Mouse (Mus musculus): Measurements from ENCODE around the gene Lhfp.
A peak's percentile ranks its signal among the peaks of the same experiment; 100 is the strongest.

DNA sequence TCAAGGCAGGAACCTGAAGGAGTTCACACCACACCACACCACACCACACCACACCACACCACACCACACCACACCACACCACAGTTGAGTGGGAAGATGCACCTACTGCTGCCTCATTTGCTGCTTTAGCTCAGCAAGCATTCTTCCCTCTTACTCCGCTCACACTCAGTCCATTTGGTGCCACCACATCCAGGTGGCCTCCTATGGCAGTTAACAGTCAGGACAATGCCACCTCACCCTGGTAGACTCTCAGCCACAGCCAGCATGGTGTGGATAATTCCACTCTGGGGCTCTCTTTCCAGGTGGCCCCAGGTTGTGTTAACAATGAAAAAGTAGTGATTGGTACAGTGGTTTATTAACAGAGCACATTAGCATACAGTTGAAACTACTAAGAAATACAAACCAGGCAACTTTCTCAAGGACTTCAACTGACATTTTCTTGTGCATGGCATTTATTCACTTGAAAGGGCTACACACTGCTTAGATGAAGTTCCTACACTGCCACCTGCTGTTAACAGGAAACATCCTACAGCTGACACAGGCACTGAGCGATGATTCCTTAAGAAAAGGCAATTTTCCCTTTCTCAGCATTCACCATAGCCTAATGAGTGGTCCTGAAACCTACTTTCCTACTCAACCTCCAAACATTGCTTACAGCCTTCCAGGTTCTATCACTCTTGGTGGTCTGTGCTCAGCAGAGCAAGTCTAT lies 36.8 kb upstream of the Lhfp start:
- TF ChIP-seq EP300 (optimal IDR thresholded peaks at IDR 0.05) (no peak), CTCF (IDR thresholded peaks at IDR 0.05; ENCODE audit: low read depth) (peak; percentile 83)
